Mouse (Mus musculus) liver, embryonic 14.5 days (tissue): ENCODE data around the gene Vps54. TPM values are rescaled to one million over a fixed set of nuclear protein-coding genes. Genes with fewer than 3 reads are reported as not detected.
A peak's percentile ranks its signal among the peaks of the same experiment; 100 is the strongest.

Experiments used
- ATAC-seq: fragments of 200-750 bp; cut with Nextera tagmentation; 2 replicates; pipeline ENCODE4 v1.8.0; 2017; ENCODE audit warnings: moderate number of reproducible peaks, mild to moderate bottlenecking, moderate library complexity; ENCODE audit not compliant: insufficient read depth
- DNase-seq, 3 experiments: peaks; one replicate each; pipeline ENCODE4 v3.0.0-alpha.2; 2012 to 2013; ENCODE audit warnings: low read depth in 3 of 3, low spot score in 3 of 3
- H3K27ac ChIP-seq: fragments of 300-500 bp; sonication (generic); 2 replicates; pipeline ENCODE4 v1.5.1; 2014; ENCODE audit warnings: moderate library complexity, mild to moderate bottlenecking, control low read depth, inconsistent platforms
- H3K27me3 ChIP-seq: fragments of 300-500 bp; sonication (generic); 2 replicates; pipeline ENCODE4 v1.6.1; 2014; ENCODE audit warnings: mild to moderate bottlenecking, low read length, moderate library complexity; ENCODE audit not compliant: control insufficient read depth, insufficient read depth
- H3K36me3 ChIP-seq: fragments of 300-500 bp; sonication (generic); replicated peaks from 2 replicates; pipeline ENCODE4 v1.6.1; 2014; ENCODE audit warnings: low read depth; ENCODE audit not compliant: control insufficient read depth, insufficient read depth
- H3K4me1 ChIP-seq, 2 experiments: fragments of 200-500 bp in 1 of 2; fragments of 300-500 bp in 1 of 2; sonication (generic) in 1 of 2; replicated peaks; 2 replicates each; pipeline ENCODE4 v1.6.1; 2012 to 2014; ENCODE audit warnings: antibody characterized with exemption in 1 of 2, inconsistent platforms in 1 of 2, low read length in 1 of 2; ENCODE audit not compliant: control insufficient read depth in 2 of 2, insufficient read depth in 2 of 2
- H3K4me2 ChIP-seq: fragments of 300-500 bp; sonication (generic); 2 replicates; pipeline ENCODE4 v1.6.1; 2014; ENCODE audit warnings: low read depth, mild to moderate bottlenecking, control low read depth, moderate library complexity
- H3K4me3 ChIP-seq, 2 experiments: fragments of 200-500 bp in 1 of 2; fragments of 300-500 bp in 1 of 2; sonication (generic) in 1 of 2; 2 replicates each; pipeline ENCODE4 v1.5.1; 2012 to 2014; ENCODE audit warnings: low read depth in 2 of 2, low read length in 2 of 2, mild to moderate bottlenecking in 2 of 2, control low read depth in 1 of 2, inconsistent platforms in 1 of 2, moderate library complexity in 1 of 2; ENCODE audit not compliant: insufficient read depth in 1 of 2
- H3K9ac ChIP-seq: fragments of 300-500 bp; sonication (generic); replicated peaks from 2 replicates; pipeline ENCODE4 v1.6.1; 2014; ENCODE audit warnings: mild to moderate bottlenecking, control low read depth, moderate library complexity
- H3K9me3 ChIP-seq: fragments of 300-500 bp; sonication (generic); 2 replicates; pipeline ENCODE4 v1.6.1; 2016; ENCODE audit warnings: low read length, mixed read lengths; ENCODE audit not compliant: control insufficient read depth
- CTCF ChIP-seq: IDR thresholded peaks from 2 replicates; pipeline ENCODE4 v1.5.1; 2016; ENCODE audit warnings: antibody characterized with exemption, low read depth, control low read depth
- EP300 ChIP-seq: IDR thresholded peaks from 2 replicates; pipeline ENCODE4 v1.6.1; 2016; ENCODE audit warnings: antibody characterized with exemption, low read depth
- WGBS: fragments of 180-500 bp; shearing (Covaris S2); extraction: QIAGEN DNeasy Blood & Tissue Kit; methylation state at CpG from one replicate; pipeline ENCODE4 v1.1.7; 2014; ENCODE audit not compliant: insufficient replicate concordance; 5-methylcytosine and 5-hydroxymethylcytosine counted together
- polyA plus RNA-seq, 2 experiments: library from polyadenylated mRNA; depleted of rRNA in 1 of 2; stranded (reverse) in 1 of 2; unstranded in 1 of 2; fragments of >200 nt; fragmentation: Nextera tagmentation in 1 of 2; extraction: Ambion mirVana in 1 of 2; gene quantifications; 2 replicates each; pipeline versions ENCODE4 v1.2.1 to v1.2.3; 2012 to 2014

The Vps54 gene
- polyA plus RNA-seq, 2 experiments, result 4.4 to 7.6 TPM

- Histone ChIP-seq H3K27ac (no peak overlapping the region), H3K4me2 (no peak overlapping the region), H3K9me3 (no peaks in the 10 kb centered on the region), H3K4me1 (peaks cover 6 to 16% of the 10 kb centered on the region in 2 experiments), H3K4me3 (no peak overlapping the region), H3K9ac (no peak overlapping the region), H3K27me3 (no peaks in the 10 kb centered on the region), H3K36me3 (no peaks in the 10 kb centered on the region)
- TF ChIP-seq EP300, result no peak
- no peak for TF ChIP-seq CTCF
- DNase-seq (no peak), ATAC-seq (peak; percentile 41; the same call in 1 of the 2 replicates)
- WGBS, result 41% methylated on average over 3 of the region's 3 CpGs
Measured at GRCm38 (mm10) chr11:21346020-21346419, 106.9 kb downstream of the Vps54 start.

GRCm38 (mm10) chr11:21348890-21349289, 109.8 kb downstream of the Vps54 start:
- Histone ChIP-seq H3K4me2 (no peak overlapping the region), H3K4me3 (no peak overlapping the region), H3K27me3 (no peaks in the 10 kb centered on the region), H3K27ac (no peak overlapping the region), H3K9me3 (no peaks in the 10 kb centered on the region), H3K4me1 (peaks cover 0 to 10% of the 10 kb centered on the region in 2 experiments; a peak in 3 of 4 replicates), H3K36me3 (no peaks in the 10 kb centered on the region), H3K9ac (no peak overlapping the region)
- 45% methylated on average over 2 of the region's 2 CpGs for WGBS
- DNase-seq, result no peak
- TF ChIP-seq CTCF (no peak), EP300 (0 out of 2 replicates have a peak, but pooled peaks have one; percentile 15)
- ATAC-seq, result no peak

DNA sequence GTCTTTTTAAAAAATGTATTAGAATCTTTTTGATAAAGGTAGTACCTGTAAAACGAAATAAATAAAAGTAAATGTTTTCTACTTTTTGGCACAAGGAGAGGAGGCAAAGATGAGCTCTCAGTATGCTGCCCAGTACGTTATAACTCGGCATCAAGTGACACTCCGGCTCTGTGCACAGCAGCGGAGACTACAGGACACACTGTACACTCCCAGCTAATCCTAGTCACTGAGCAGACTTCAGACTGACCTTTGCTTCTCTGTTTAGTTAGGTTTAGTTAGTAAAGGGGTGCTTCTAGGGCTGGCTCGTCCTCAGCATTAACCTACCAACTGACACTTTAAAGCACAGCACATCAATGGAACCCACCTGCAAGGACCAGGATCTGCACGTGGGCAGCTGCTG, 112.2 kb downstream of the Vps54 start:
- TF ChIP-seq EP300, result no peak
- no peak for TF ChIP-seq CTCF
- DNase-seq (no peak), ATAC-seq (0 out of 2 replicates have a peak, but pooled peaks have one; percentile 26)
- Histone ChIP-seq H3K27me3 (no peaks in the 10 kb centered on the region), H3K4me1 (peaks cover 0 to 10% of the 10 kb centered on the region in 2 experiments; a peak in 3 of 4 replicates), H3K9ac (no peak overlapping the region), H3K9me3 (no peaks in the 10 kb centered on the region), H3K27ac (no peak overlapping the region), H3K4me3 (no peak overlapping the region), H3K4me2 (no peak overlapping the region), H3K36me3 (no peaks in the 10 kb centered on the region)
- 69% methylated on average over 7 of the region's 7 CpGs for whole genome bisulfite sequencing

DNA sequence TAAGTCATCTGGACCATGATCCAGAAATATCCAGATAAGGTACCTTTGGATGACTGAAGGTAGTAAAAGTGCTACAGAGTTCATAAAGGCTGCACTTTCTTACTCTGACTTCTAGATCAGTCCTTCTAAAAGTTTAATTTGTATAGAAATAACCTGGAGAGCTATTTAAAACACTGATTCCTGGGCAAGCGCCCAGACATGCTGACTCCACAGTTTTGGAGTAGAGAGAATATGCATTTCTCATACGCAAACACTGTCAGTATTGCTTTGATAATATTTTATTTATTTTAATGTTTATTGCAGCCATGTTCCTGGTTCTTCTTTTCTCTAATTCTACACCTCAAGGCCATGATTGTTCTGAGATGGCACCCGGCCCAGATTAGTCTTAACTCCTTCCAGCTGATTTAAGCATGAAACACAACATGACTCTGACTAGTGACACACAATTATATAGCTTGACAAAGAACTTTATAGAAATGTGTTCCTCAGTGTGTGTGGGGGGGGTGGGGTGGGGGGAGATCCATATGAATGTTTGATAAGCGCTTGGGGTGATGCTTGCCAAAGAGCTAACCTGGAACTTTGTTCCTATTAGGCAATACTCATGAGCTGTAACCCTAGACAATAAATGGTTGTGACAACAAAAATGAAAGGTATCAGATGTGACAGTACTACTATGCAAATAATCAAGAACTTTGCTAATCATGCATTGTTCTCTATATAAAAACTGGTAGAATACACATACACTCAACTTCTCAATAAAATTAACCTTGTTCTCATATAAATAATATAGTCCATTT, 124.3 kb downstream of the Vps54 start:
- ATAC-seq, result no peak
- H3K9ac ChIP-seq, result no peak overlapping the region

DNA sequence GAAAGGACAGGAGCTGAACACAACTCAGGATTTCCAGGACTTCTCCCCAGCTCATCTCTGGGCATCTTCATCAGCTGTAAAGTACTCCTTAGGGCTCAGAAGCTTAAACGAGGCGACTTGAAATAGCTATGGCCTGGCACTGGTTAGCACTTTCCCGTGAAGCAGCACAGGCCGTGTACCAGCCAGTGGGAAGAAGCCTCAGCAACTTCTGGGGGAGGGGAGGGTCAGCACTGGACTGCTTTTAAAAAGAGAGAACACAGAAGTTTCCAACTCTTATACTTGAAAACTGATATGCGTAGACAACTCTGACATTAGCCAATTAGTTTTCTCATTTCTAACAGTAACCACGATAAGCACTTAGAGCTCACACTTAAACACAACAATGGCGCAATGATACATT, 129.4 kb downstream of the Vps54 start:
- Histone ChIP-seq H3K9ac (no peak overlapping the region), H3K4me1 (peaks cover 12 to 14% of the 10 kb centered on the region in 2 experiments; a peak in 3 of 4 replicates), H3K27me3 (peaks cover 8% of the 10 kb centered on the region), H3K4me2 (peak overlapping the region; percentile 93), H3K27ac (no peak overlapping the region), H3K4me3 (peak overlapping the region in 1 of 2 experiments; percentile 88; a peak in 2 of 4 replicates), H3K36me3 (no peaks in the 10 kb centered on the region), H3K9me3 (no peaks in the 10 kb centered on the region)
- no peak for TF ChIP-seq EP300
- 64% methylated on average over 7 of the region's 7 CpGs for WGBS
- DNase-seq (no peak), ATAC-seq (no peak)

More for the DNA sequence above, 124.3 kb downstream of the Vps54 start:
- Histone ChIP-seq H3K4me2 (no peak overlapping the region), H3K36me3 (no peaks in the 10 kb centered on the region), H3K9me3 (no peaks in the 10 kb centered on the region), H3K4me1 (peaks cover 0 to 2% of the 10 kb centered on the region in 2 experiments; a peak in 1 of 4 replicates), H3K27me3 (no peaks in the 10 kb centered on the region), H3K4me3 (no peak overlapping the region), H3K27ac (no peak overlapping the region)
- no peak for DNase-seq
- 77% methylated on average over 4 of the region's 4 CpGs for WGBS
- no peak for TF ChIP-seq EP300
- TF ChIP-seq CTCF, result no peak
